Mouse (Mus musculus) cortical plate, adult 2 months (tissue): ENCODE measurements around the gene Spink4. TPM values are rescaled to one million over a fixed set of nuclear protein-coding genes. Genes with fewer than 3 reads are reported as not detected.

Experiments used
- H3K27ac ChIP-seq: fragments of 200-500 bp; 2 replicates; pipeline ENCODE4 v1.5.1; 2012; ENCODE audit warnings: low read length, control low read depth, inconsistent platforms; ENCODE audit not compliant: insufficient read depth
- H3K4me1 ChIP-seq: fragments of 200-500 bp; 2 replicates; pipeline ENCODE4 v1.6.1; 2011; ENCODE audit warnings: low read length; ENCODE audit not compliant: control insufficient read depth, insufficient read depth
- H3K4me3 ChIP-seq: fragments of 200-500 bp; 2 replicates; pipeline ENCODE4 v1.5.1; 2011; ENCODE audit warnings: mild to moderate bottlenecking, low read length, control low read depth; ENCODE audit not compliant: insufficient read depth
- CTCF ChIP-seq: fragments of 200-500 bp; IDR thresholded peaks from 2 replicates; pipeline ENCODE4 v1.5.1; 2011; ENCODE audit warnings: mild to moderate bottlenecking, control low read depth, low read length; ENCODE audit not compliant: insufficient read depth; ENCODE audit errors: extremely low read depth
- POLR2A ChIP-seq: fragments of 200-500 bp; IDR thresholded peaks from 2 replicates; pipeline ENCODE4 v1.6.1; 2011; ENCODE audit warnings: mild to moderate bottlenecking, low read length, control low read depth; ENCODE audit not compliant: insufficient read depth; ENCODE audit errors: extremely low read depth
- polyA plus RNA-seq: library from polyadenylated mRNA; depleted of rRNA; stranded (reverse); fragments of >200 nt; gene quantifications from 2 replicates; pipeline ENCODE4 v1.2.3, GENCODE M21; 2012; rRNA removed

Spink4 gene
- polyA plus RNA-seq, 1 experiment, result 0.73 TPM

- TF ChIP-seq POLR2A (no peak), CTCF (no peak)
- Histone ChIP-seq H3K4me3 (no peak overlapping the region), H3K27ac (no peak overlapping the region), H3K4me1 (peaks cover 6% of the 10 kb centered on the region; the same call in 1 of the 2 replicates)
These were observed 54.2 kb downstream of the Spink4 start for GRCm38 (mm10) chr4:40974011-40974410.

- H3K4me1 ChIP-seq, result peaks cover 6% of the 10 kb centered on the region; the same call in 1 of the 2 replicates
- H3K4me3 ChIP-seq, result no peak overlapping the region
- H3K27ac ChIP-seq, result no peak overlapping the region
- TF ChIP-seq POLR2A (no peak), CTCF (no peak)
These were observed 55.8 kb downstream of the Spink4 start for GRCm38 (mm10) chr4:40975678-40976077.

- Histone ChIP-seq H3K4me3 (no peak overlapping the region), H3K27ac (no peak overlapping the region), H3K4me1 (peaks cover 6% of the 10 kb centered on the region)
- TF ChIP-seq CTCF, result no peak
- no peak for TF ChIP-seq POLR2A
These were observed 56.8 kb downstream of the Spink4 start for GRCm38 (mm10) chr4:40976651-40977050.

GRCm38 (mm10) chr4:40979430-40979829 is 59.6 kb downstream of the Spink4 start:
- Histone ChIP-seq H3K27ac (no peak overlapping the region), H3K4me1 (peaks cover 3% of the 10 kb centered on the region), H3K4me3 (no peak overlapping the region)
- TF ChIP-seq CTCF (no peak), POLR2A (no peak)

Other genes starting within 250 kb of the Spink4 start
- gene Aptx, start 216.9 kb upstream of the Spink4 start, polyA plus RNA-seq, result 27.8 and 28.0 TPM in 2 replicates
- gene Dnaja1, start 197.9 kb upstream of the Spink4 start, polyA plus RNA-seq, result 98.3 and 98.7 TPM in 2 replicates
- gene Smu1, start 162.1 kb upstream of the Spink4 start, polyA plus RNA-seq, result 47.0 and 49.8 TPM in 2 replicates
- gene B4galt1, start 66.0 kb upstream of the Spink4 start, polyA plus RNA-seq, result 4.2 and 4.3 TPM in 2 replicates
- 164 and 177 TPM in 2 replicates for gene Bag1, start 28.2 kb downstream of the Spink4 start, polyA plus RNA-seq
- gene Chmp5, start 28.4 kb downstream of the Spink4 start, polyA plus RNA-seq, result 102 and 106 TPM in 2 replicates
- 84.9 and 87.1 TPM in 2 replicates for gene Nfx1, start 50.9 kb downstream of the Spink4 start, polyA plus RNA-seq
- not detected in 2 replicates for gene Aqp7, start 128.1 kb downstream of the Spink4 start, polyA plus RNA-seq
- gene Aqp3, start 178.1 kb downstream of the Spink4 start, polyA plus RNA-seq, result 0.09 TPM in 1 of 2 replicates, not detected in the other
- 71.1 and 73.4 TPM in 2 replicates for gene Nol6, start 204.4 kb downstream of the Spink4 start, polyA plus RNA-seq
- gene Ube2r2, start 215.7 kb downstream of the Spink4 start, polyA plus RNA-seq, result 129 and 134 TPM in 2 replicates